Mouse (Mus musculus): Measurements from ENCODE around the gene Lhx8. TPM values are rescaled to one million over a fixed set of nuclear protein-coding genes. Genes with fewer than 3 reads are reported as not detected.

Gene Lhx8
- polyA plus RNA-seq (2014; fragmentation: Illumina TruSeq; extraction: RNeasy Lipid Tissue Mini Kit (QIAGEN cat#74804); ENCODE audit: insufficient read depth, low read depth, low replicate concordance): not detected

DNA sequence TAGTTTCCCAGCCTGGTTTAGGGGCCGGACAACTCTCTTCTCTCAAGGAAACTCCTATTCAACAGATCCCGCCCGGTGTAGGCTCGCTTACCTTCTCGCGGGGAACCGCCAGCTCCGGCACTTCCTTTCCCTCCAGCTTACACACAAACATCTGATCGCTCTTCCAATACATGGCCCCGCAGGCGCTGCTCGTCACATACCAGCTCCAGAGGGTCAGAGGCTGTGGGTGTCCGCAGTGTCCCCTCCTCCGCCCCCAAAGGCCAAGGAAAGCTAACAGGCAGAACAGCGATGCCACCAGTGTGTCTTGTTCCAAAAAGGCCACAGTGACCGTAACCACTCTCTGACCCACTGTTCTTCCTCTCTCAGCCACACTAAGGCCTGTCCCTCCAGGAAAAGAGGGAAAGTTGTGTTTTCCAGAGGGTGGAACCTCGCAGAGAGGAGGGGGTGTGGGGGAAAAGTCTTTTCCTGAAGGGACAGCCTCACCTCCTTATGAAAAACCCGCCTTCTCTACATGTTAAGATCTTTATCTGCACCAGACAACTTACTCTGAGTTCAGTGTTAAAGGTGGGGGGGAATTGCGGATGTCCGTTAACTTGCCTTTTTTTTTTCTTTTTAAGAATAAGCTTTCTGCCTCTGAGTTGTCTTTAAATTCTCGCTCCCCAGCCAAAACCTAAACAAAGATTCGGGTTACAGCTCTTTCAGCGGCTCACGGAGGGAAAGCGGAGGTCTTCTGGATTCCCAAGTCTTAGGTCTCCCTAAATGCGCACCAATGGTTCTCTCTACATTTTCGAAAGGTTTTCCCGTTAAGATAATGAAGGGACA, at the start of gene Lhx8:
Lhx8 (minus strand) TSS at position 479 of the 822 bp plus-strand sequence.

